Mouse (Mus musculus) embryonic facial prominence, embryonic 11.5 days (tissue): ENCODE measurements around the gene Rhox4d. TPM values are rescaled to one million over a fixed set of nuclear protein-coding genes. Genes with fewer than 3 reads are reported as not detected.
"Not testable (repeated sequence)": the region's sequence is repeated elsewhere in the genome, so short reads cannot be mapped to it uniquely, and the experiment has no call there.

ENCODE experiments used
- ATAC-seq: fragments of 200-750 bp; cut with Nextera tagmentation; replicated peaks from 2 replicates; pipeline ENCODE4 v1.8.0; 2017; ENCODE audit warnings: low read depth; ENCODE audit not compliant: insufficient number of reproducible peaks, low FRiP score, low TSS enrichment
- DNase-seq: peaks from one replicate; pipeline ENCODE4 v3.0.0-alpha.2; 2015; ENCODE audit warnings: low spot score
- H3K27ac ChIP-seq: fragments of 300-500 bp; sonication (generic); replicated peaks from 2 replicates; pipeline ENCODE4 v1.5.1; 2014; ENCODE audit warnings: mild to moderate bottlenecking, low read depth, low read length, control low read depth
- H3K27me3 ChIP-seq: fragments of 300-500 bp; sonication (generic); 2 replicates; pipeline ENCODE4 v1.6.1; 2014; ENCODE audit warnings: mild to moderate bottlenecking, low read length, moderate library complexity, mixed read lengths; ENCODE audit not compliant: control insufficient read depth, insufficient read depth
- H3K36me3 ChIP-seq: fragments of 300-500 bp; sonication (generic); replicated peaks from 2 replicates; pipeline ENCODE4 v1.6.1; 2014; ENCODE audit warnings: low read depth, mild to moderate bottlenecking, low read length, moderate library complexity, mixed read lengths; ENCODE audit not compliant: control insufficient read depth, insufficient read depth
- H3K4me1 ChIP-seq: fragments of 300-500 bp; sonication (generic); 2 replicates; pipeline ENCODE4 v1.6.1; 2014; ENCODE audit warnings: low read length, mixed read lengths; ENCODE audit not compliant: control insufficient read depth, insufficient read depth
- H3K4me2 ChIP-seq: fragments of 300-500 bp; sonication (generic); 2 replicates; pipeline ENCODE4 v1.6.1; 2014; ENCODE audit warnings: low read depth, mild to moderate bottlenecking, control low read depth, low read length, moderate library complexity
- H3K4me3 ChIP-seq: fragments of 300-500 bp; sonication (generic); 2 replicates; pipeline ENCODE4 v1.5.1; 2014; ENCODE audit warnings: low read depth, low read length, control low read depth
- H3K9ac ChIP-seq: fragments of 300-500 bp; sonication (generic); replicated peaks from 2 replicates; pipeline ENCODE4 v1.6.1; 2014; ENCODE audit warnings: mild to moderate bottlenecking, control low read depth, low read length
- H3K9me3 ChIP-seq: fragments of 300-500 bp; sonication (generic); replicated peaks from 2 replicates; pipeline ENCODE4 v1.6.1; 2016; ENCODE audit warnings: mild to moderate bottlenecking, low read length, inconsistent platforms, mixed read lengths; ENCODE audit not compliant: control insufficient read depth
- WGBS: fragments of 180-500 bp; shearing (Covaris S2); extraction: QIAGEN DNeasy Blood & Tissue Kit; methylation state at CpG from one replicate; pipeline ENCODE4 v1.1.7; 2014; 5-methylcytosine and 5-hydroxymethylcytosine counted together
- polyA plus RNA-seq: library from polyadenylated mRNA; unstranded; fragments of >200 nt; fragmentation: Nextera tagmentation; extraction: Ambion mirVana; gene quantifications from 2 replicates; pipeline ENCODE4 v1.2.1, GENCODE M21; 2014

Rhox4d gene
- polyA plus RNA-seq, result not detected in 2 replicates

GRCm38 (mm10) chrX:37514059-37514458 lies at the start of gene Rhox4d:
Gene Rhox4d, plus strand, starts transcription at chrX:37514359.
- not testable (repeated sequence) for H3K9me3 ChIP-seq, H3K4me2 ChIP-seq, ATAC-seq, DNase-seq, H3K27ac ChIP-seq, H3K36me3 ChIP-seq, H3K4me3 ChIP-seq, H3K9ac ChIP-seq, H3K4me1 ChIP-seq, H3K27me3 ChIP-seq
- 97% methylated on average over 14 of the region's 18 CpGs for WGBS

- H3K27me3 ChIP-seq, ATAC-seq, H3K4me1 ChIP-seq, H3K9ac ChIP-seq, H3K4me3 ChIP-seq, H3K27ac ChIP-seq, H3K4me2 ChIP-seq, H3K36me3 ChIP-seq, H3K9me3 ChIP-seq, DNase-seq: not testable (repeated sequence)
- WGBS, result 95% methylated on average over 14 of the region's 14 CpGs
These were observed 34.1 kb upstream of the Rhox4d start, which contains the start of gene Rhox4c for GRCm38 (mm10) chrX:37480037-37480436. Gene Rhox4c, plus strand, starts transcription at chrX:37480337.

DNA sequence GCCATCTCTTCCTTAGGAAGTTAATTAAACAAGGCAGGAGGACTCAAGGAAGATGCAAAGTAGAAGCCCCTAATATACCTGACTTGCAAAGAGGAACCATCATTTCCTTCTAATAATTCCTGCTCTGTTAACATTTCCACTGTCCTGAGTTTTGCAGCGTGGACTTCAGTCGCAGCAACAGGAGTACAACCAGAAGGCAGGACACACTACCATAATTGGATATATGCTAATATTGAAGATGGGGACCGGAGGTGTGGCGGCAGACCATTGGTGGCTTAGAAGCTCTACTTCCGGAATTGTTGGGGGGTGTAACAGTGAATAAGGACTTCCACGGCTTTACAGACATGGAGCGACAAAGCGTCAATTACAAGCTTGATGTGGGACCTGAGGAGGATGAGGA lies 16.0 kb downstream of the Rhox4d start, which contains the start of gene Rhox2e:
Rhox2e (plus strand) TSS at position 301 of the 400 bp plus-strand sequence.
- H3K4me2 ChIP-seq, H3K4me3 ChIP-seq, H3K9me3 ChIP-seq, H3K4me1 ChIP-seq, H3K27me3 ChIP-seq, H3K9ac ChIP-seq, H3K27ac ChIP-seq, ATAC-seq, H3K36me3 ChIP-seq, DNase-seq: not testable (repeated sequence)
- WGBS, result 96% methylated on average over 2 of the region's 8 CpGs

DNA sequence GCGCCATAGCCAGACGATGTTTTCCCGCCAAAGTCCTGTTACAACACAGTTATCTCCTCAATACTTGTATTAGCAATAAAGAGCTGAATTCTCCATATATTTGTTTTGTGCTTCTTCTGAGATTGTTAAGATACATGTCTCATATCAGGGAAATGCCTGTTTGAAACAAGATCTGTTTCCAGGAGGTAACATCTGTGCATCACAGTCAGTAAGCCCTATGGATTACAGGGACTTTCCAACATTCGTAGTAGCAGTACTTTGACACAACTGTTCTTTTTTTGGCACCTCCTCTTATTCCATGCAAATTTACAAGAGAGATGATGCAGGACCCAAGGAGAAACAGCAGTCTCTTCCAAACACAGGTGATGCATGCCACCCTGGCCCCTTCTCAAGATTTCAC lies 27.6 kb downstream of the Rhox4d start, which contains the start of gene Rhox3e:
Rhox3e (plus strand) TSS at position 301 of the 400 bp plus-strand sequence.
- not testable (repeated sequence) for H3K27ac ChIP-seq, H3K4me2 ChIP-seq, H3K9me3 ChIP-seq, H3K4me1 ChIP-seq, H3K27me3 ChIP-seq, ATAC-seq, DNase-seq, H3K36me3 ChIP-seq, H3K9ac ChIP-seq, H3K4me3 ChIP-seq
- WGBS, result no CpG with 5 or more reads among the region's 4 CpGs

DNA sequence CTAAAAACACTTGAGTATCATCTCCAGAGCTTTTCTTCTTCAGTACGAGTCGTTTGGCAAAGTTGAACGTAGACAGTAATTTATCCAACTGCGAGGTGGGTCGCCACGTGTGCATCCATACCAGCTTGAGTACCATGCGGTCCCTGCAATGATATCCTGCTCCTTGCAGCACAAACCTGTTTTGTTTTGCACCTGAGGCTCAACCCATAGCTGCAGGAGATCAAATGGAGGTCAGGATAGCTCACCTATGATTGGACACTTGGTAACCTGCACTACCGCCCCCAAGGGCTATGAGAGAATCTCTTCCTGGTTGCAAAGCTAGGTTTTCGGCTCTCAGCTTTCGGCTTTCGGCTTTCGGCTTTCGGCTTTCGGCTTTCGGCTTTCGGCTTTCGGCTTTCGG lies 43.0 kb downstream of the Rhox4d start, which contains the start of gene Rhox4e:
Rhox4e (plus strand) TSS at position 301 of the 400 bp plus-strand sequence.
- H3K36me3 ChIP-seq, H3K27me3 ChIP-seq, ATAC-seq, H3K27ac ChIP-seq, H3K4me1 ChIP-seq, H3K9ac ChIP-seq, H3K9me3 ChIP-seq, DNase-seq, H3K4me2 ChIP-seq, H3K4me3 ChIP-seq: not testable (repeated sequence)
- WGBS, result 100% methylated on average over 10 of the region's 18 CpGs

Other genes starting within 250 kb of the Rhox4d start
- not detected in 2 replicates for gene Rhox4a, start 249.0 kb upstream of the Rhox4d start, polyA plus RNA-seq
- gene Rhox3a2, start 134.3 kb upstream of the Rhox4d start, polyA plus RNA-seq, result not detected in 2 replicates
- gene Rhox4a2, start 123.5 kb upstream of the Rhox4d start, polyA plus RNA-seq, result 1.4 and 2.2 TPM in 2 replicates
- gene Rhox2b, start 102.3 kb upstream of the Rhox4d start, polyA plus RNA-seq, result not detected in 2 replicates
- gene Rhox4b, start 81.9 kb upstream of the Rhox4d start, polyA plus RNA-seq, result 0.85 and 0.86 TPM in 2 replicates
- gene Rhox2c, start 60.7 kb upstream of the Rhox4d start, polyA plus RNA-seq, result 1.00 and 1.2 TPM in 2 replicates
- gene Rhox3c, start 55.8 kb upstream of the Rhox4d start, polyA plus RNA-seq, result not detected in 2 replicates
- not detected in 2 replicates for gene Rhox4c, start 34.0 kb upstream of the Rhox4d start, polyA plus RNA-seq
- gene Rhox2d, start 20.9 kb upstream of the Rhox4d start, polyA plus RNA-seq, result 0.43 TPM in 1 of 2 replicates, not detected in the other
- gene Rhox2e, start 16.1 kb downstream of the Rhox4d start, polyA plus RNA-seq, result not detected in 2 replicates
- gene Rhox3e, start 27.7 kb downstream of the Rhox4d start, polyA plus RNA-seq, result not detected in 2 replicates
- gene Rhox4e, start 43.1 kb downstream of the Rhox4d start, polyA plus RNA-seq, result 0.24 TPM in 1 of 2 replicates, not detected in the other
- 0.38 and 0.98 TPM in 2 replicates for gene Rhox2f, start 57.0 kb downstream of the Rhox4d start, polyA plus RNA-seq
- not detected in 2 replicates for gene Rhox3f, start 66.6 kb downstream of the Rhox4d start, polyA plus RNA-seq
- not detected in 2 replicates for gene Rhox4f, start 93.3 kb downstream of the Rhox4d start, polyA plus RNA-seq
- gene Rhox3g, start 114.3 kb downstream of the Rhox4d start, polyA plus RNA-seq, result not detected in 2 replicates
- gene Rhox2g, start 129.1 kb downstream of the Rhox4d start, polyA plus RNA-seq, result not detected in 2 replicates
- gene Rhox4g, start 137.0 kb downstream of the Rhox4d start, polyA plus RNA-seq, result not detected in 2 replicates
- gene Rhox3h, start 154.4 kb downstream of the Rhox4d start, polyA plus RNA-seq, result not detected in 2 replicates
- not detected in 2 replicates for gene Rhox2h, start 158.9 kb downstream of the Rhox4d start, polyA plus RNA-seq